Mouse (Mus musculus): ENCODE data around the gene Zxdb. TPM values are rescaled to one million over a fixed set of nuclear protein-coding genes. Genes with fewer than 3 reads are reported as not detected.

The Zxdb gene
- polyA plus RNA-seq, 1 experiment from 2014 or later: 2.0 TPM

Other genes with a start within 250 kb of the Zxdb start
- gene Maged1, start 182.4 kb upstream of the Zxdb start, polyA plus RNA-seq (2018): 24.9 to 36.9 TPM (median 27.6 TPM) in 3 replicates
- gene Gspt2, start 88.5 kb upstream of the Zxdb start, polyA plus RNA-seq (2018): 1.9 to 3.5 TPM (median 2.2 TPM) in 3 replicates

All from macrophage (primary cell).